Comparison of ENCODE assay signal across 13 mouse cellular contexts in the genomic region with DNA sequence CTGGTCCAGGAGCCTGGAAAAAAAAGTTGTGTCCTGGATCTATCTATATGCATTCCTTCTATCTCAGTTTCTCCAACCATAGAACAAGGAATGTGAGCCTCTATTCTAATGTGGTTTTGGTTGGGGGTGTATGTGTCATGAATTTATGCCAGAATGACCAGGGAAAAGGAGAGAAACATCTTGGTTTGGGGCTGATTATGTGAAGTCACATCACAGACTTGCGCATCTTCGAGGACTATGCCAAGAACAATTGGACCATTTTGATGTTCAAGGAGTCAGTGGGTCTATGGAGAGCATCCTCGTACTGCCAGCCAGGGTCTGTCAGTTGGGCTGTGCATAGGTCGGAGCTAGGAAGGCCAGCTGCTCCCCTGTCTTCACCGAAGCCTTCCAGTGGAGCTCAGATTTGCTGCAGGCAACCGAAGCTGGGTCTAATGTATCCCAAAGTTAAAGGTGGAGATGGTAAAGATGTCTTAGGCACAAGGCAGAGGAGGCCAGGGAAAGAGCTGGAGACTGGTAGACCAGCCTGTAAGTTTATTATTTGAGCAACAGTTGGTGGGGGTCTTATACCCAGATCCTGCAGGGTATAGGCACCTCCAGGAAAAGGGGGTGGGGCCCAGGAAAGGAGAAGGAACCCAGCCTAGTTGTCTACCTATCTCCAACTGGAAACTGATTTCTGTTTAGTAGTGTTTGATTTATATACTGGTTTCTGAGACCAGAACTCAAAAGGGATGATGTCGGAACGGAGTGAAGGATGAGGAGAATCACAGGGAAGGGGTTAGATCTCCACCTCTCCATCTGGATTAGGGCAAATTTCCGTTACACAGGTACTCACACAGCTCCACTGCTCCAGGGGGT. TPM values are rescaled to one million over a fixed set of nuclear protein-coding genes. Genes with fewer than 3 reads are reported as not detected.
DNase-seq lines count a peak whose midpoint lies in the region; ATAC-seq and TF ChIP-seq lines count a peak whose summit lies in the region.
"Had no signal": no experiment of that assay in that cellular context is flagged by ENCODE, and none has a peak within 500 bp of the region (broad histone marks: within the 10 kb centered on the region; RNA-seq: fewer than 3 reads in every experiment).

No protein-coding gene starts in this region.

- no peak for TF ChIP-seq CTCF in lung, postnatal 0 days (IDR thresholded peaks at IDR 0.05)
- no peak for TF ChIP-seq CTCF in liver, postnatal 0 days (IDR thresholded peaks at IDR 0.05; ENCODE audit: low read depth)

- DNase-seq in heart, postnatal 4 days, result no peak
- no peak for DNase-seq in lung, postnatal 0 days (ENCODE audit: low spot score)
- DNase-seq in lung, adult 18-20 months, result no peak
- DNase-seq in embryonic facial prominence, embryonic 14.5 days (ENCODE audit: low spot score), result no peak
- no peak for DNase-seq in liver, postnatal 0 days
- DNase-seq in layer of hippocampus, postnatal 14 days (ENCODE audit: low spot score in 2 of 2), result no peak
- no peak for DNase-seq in thymus, postnatal 14 days
- DNase-seq: cerebellum, adult 18-20 months had no signal

- 11% methylated on average over 9 of the region's 9 CpGs for WGBS in heart, embryonic 13.5 days
- WGBS in lung, postnatal 0 days, result 17% methylated on average over 9 of the region's 9 CpGs
- 19% methylated on average over 9 of the region's 9 CpGs for WGBS in embryonic facial prominence, embryonic 14.5 days
- 16% methylated on average over 9 of the region's 9 CpGs for WGBS in liver, postnatal 0 days (ENCODE audit: insufficient replicate concordance)

- peaks cover 100% of the 10 kb centered on the region for H3K27me3 ChIP-seq in heart, embryonic 13.5 days (replicated peaks)
- H3K27me3 ChIP-seq in lung, postnatal 0 days (replicated peaks; ENCODE audit: insufficient read depth, low read length), result peaks cover 83% of the 10 kb centered on the region
- H3K27me3 ChIP-seq in embryonic facial prominence, embryonic 14.5 days (replicated peaks; ENCODE audit: control insufficient read depth, insufficient read depth, low read length), result peaks cover 99% of the 10 kb centered on the region
- H3K27me3 ChIP-seq in liver, postnatal 0 days (ENCODE audit: insufficient read depth, low read length), result peaks cover 98% of the 10 kb centered on the region

- H3K27ac ChIP-seq in heart, embryonic 13.5 days (replicated peaks), result no peak overlapping the region
- no peak overlapping the region for H3K27ac ChIP-seq in lung, postnatal 0 days (ENCODE audit: low read length)
- no peak overlapping the region for H3K27ac ChIP-seq in embryonic facial prominence, embryonic 14.5 days (replicated peaks; ENCODE audit: low read depth, low read length)
- no peak overlapping the region for H3K27ac ChIP-seq in liver, postnatal 0 days (ENCODE audit: low read depth)
- H3K27ac ChIP-seq: forebrain, embryonic 12.5 days had no signal

- peak overlapping the region; percentile 78 for H3K4me2 ChIP-seq in heart, embryonic 13.5 days
- H3K4me2 ChIP-seq in lung, postnatal 0 days (replicated peaks; ENCODE audit: low read depth, low read length), result peak overlapping the region; percentile 72
- peak overlapping the region; percentile 89 for H3K4me2 ChIP-seq in embryonic facial prominence, embryonic 14.5 days (ENCODE audit: low read depth, low read length)
- peak overlapping the region; percentile 80; the same call in 1 of the 2 replicates for H3K4me2 ChIP-seq in liver, postnatal 0 days (ENCODE audit: low read depth, low read length)

- TF ChIP-seq EP300 in lung, postnatal 0 days (IDR thresholded peaks at IDR 0.05), result no peak
- TF ChIP-seq EP300 in liver, postnatal 0 days (IDR thresholded peaks at IDR 0.05; ENCODE audit: low read depth), result no peak

- no peak for ATAC-seq in heart, embryonic 13.5 days (ENCODE audit: extremely low read depth, insufficient number of reproducible peaks, low FRiP score, low TSS enrichment)
- no peak for ATAC-seq in lung, postnatal 0 days
- ATAC-seq in embryonic facial prominence, embryonic 14.5 days (ENCODE audit: low read depth), result no peak
- no peak for ATAC-seq in liver, postnatal 0 days

- peak overlapping the region; percentile 54 for H3K4me3 ChIP-seq in heart, embryonic 13.5 days
- H3K4me3 ChIP-seq in lung, postnatal 0 days (ENCODE audit: low read depth, low read length), result peak overlapping the region; percentile 45; the same call in 1 of the 2 replicates
- peak overlapping the region; percentile 45 for H3K4me3 ChIP-seq in embryonic facial prominence, embryonic 14.5 days (ENCODE audit: low read depth, low read length)
- peak overlapping the region; percentile 49 for H3K4me3 ChIP-seq in liver, postnatal 0 days (ENCODE audit: low read depth, low read length)

- no peaks in the 10 kb centered on the region for H3K36me3 ChIP-seq in heart, embryonic 13.5 days
- H3K36me3 ChIP-seq in lung, postnatal 0 days (ENCODE audit: insufficient read depth, low read length), result no peaks in the 10 kb centered on the region
- no peaks in the 10 kb centered on the region for H3K36me3 ChIP-seq in embryonic facial prominence, embryonic 14.5 days (ENCODE audit: control insufficient read depth, insufficient read depth, low read length)
- no peaks in the 10 kb centered on the region for H3K36me3 ChIP-seq in liver, postnatal 0 days (replicated peaks; ENCODE audit: insufficient read depth, low read length)
- H3K36me3 ChIP-seq: forebrain, embryonic 12.5 days had no signal

- no peaks in the 10 kb centered on the region for H3K9me3 ChIP-seq in heart, embryonic 13.5 days
- no peaks in the 10 kb centered on the region for H3K9me3 ChIP-seq in lung, postnatal 0 days (ENCODE audit: low read length)
- no peaks in the 10 kb centered on the region for H3K9me3 ChIP-seq in embryonic facial prominence, embryonic 14.5 days (ENCODE audit: control insufficient read depth, low read length)
- no peaks in the 10 kb centered on the region for H3K9me3 ChIP-seq in liver, postnatal 0 days (ENCODE audit: low read length)
- H3K9me3 ChIP-seq: forebrain, embryonic 12.5 days had no signal

- peaks cover 25% of the 10 kb centered on the region for H3K4me1 ChIP-seq in heart, embryonic 13.5 days
- peaks cover 14% of the 10 kb centered on the region for H3K4me1 ChIP-seq in lung, postnatal 0 days (ENCODE audit: insufficient read depth, low read depth, low read length)
- peaks cover 8% of the 10 kb centered on the region for H3K4me1 ChIP-seq in embryonic facial prominence, embryonic 14.5 days (ENCODE audit: control insufficient read depth, insufficient read depth, low read length)
- H3K4me1 ChIP-seq in liver, postnatal 0 days (ENCODE audit: insufficient read depth), result peaks cover 15% of the 10 kb centered on the region

- no peak overlapping the region for H3K9ac ChIP-seq in heart, embryonic 13.5 days
- no peak overlapping the region for H3K9ac ChIP-seq in lung, postnatal 0 days (replicated peaks; ENCODE audit: low read depth)
- no peak overlapping the region for H3K9ac ChIP-seq in embryonic facial prominence, embryonic 14.5 days (ENCODE audit: low read depth, low read length)
- no peak overlapping the region for H3K9ac ChIP-seq in liver, postnatal 0 days (replicated peaks)
- H3K9ac ChIP-seq: forebrain, embryonic 12.5 days had no signal

RNA-seq across cellular contexts. Expression of a gene that starts 1.7 kb away (rescaled TPM):
- polyA plus RNA-seq in heart, embryonic 13.5 days (2015; fragmentation: Nextera tagmentation; extraction: Ambion mirVana), result 0.06 and 0.08 TPM in 2 replicates
- not detected for total RNA-seq in heart, postnatal 4 days (2021)
- 0.55 and 0.79 TPM in 2 replicates for polyA plus RNA-seq in lung, postnatal 0 days (2015; fragmentation: Nextera tagmentation; extraction: Ambion mirVana)
- 3.1 and 3.2 TPM in 2 replicates for polyA plus RNA-seq in embryonic facial prominence, embryonic 14.5 days (2014; fragmentation: Nextera tagmentation; extraction: Ambion mirVana)
- polyA plus RNA-seq in liver, postnatal 0 days (2015; fragmentation: Nextera tagmentation; extraction: Ambion mirVana), result 0.08 and 0.17 TPM in 2 replicates
- not detected for total RNA-seq in layer of hippocampus, postnatal 14 days (2021)
- total RNA-seq: hematopoietic stem cell, adult 5-6 weeks; left cerebral cortex, postnatal 10 days; monocyte, adult 5-6 weeks had no signal

RNA-seq across cellular contexts. Expression of a gene that starts 24.4 kb away (rescaled TPM):
- 0.17 TPM in 1 of 2 replicates, not detected in the other for polyA plus RNA-seq in heart, embryonic 13.5 days (2015; fragmentation: Nextera tagmentation; extraction: Ambion mirVana)
- not detected for total RNA-seq in heart, postnatal 4 days (2021)
- polyA plus RNA-seq in lung, postnatal 0 days (2015; fragmentation: Nextera tagmentation; extraction: Ambion mirVana), result 0.05 TPM in 1 of 2 replicates, not detected in the other
- polyA plus RNA-seq in embryonic facial prominence, embryonic 14.5 days (2014; fragmentation: Nextera tagmentation; extraction: Ambion mirVana), result 16.1 and 20.2 TPM in 2 replicates
- not detected in 2 replicates for polyA plus RNA-seq in liver, postnatal 0 days (2015; fragmentation: Nextera tagmentation; extraction: Ambion mirVana)
- not detected for total RNA-seq in layer of hippocampus, postnatal 14 days (2021)
- total RNA-seq: hematopoietic stem cell, adult 5-6 weeks; left cerebral cortex, postnatal 10 days; monocyte, adult 5-6 weeks had no signal

Comparison
In these comparisons a context has a peak if more than half of its experiments do, and no peak if none do; other contexts are left out.
1. RNA of a gene that starts 24.4 kb away (polyA plus RNA-seq): 16.1 to 20.2 TPM in embryonic facial prominence, embryonic 14.5 days; 0.05 TPM in lung, postnatal 0 days, 0.17 TPM in heart, embryonic 13.5 days and not detected in liver, postnatal 0 days; every median in the first group is over 10 times any median in the second.
2. Peak in every context shown above with its lines, with median percentiles within 50 percentile points of each other: H3K4me2 ChIP-seq and H3K4me3 ChIP-seq.